In genomic region chr7:65371765-65372164, GRCm38 (mm10) we compare ENCODE assay signal across 8 mouse cellular contexts.
A peak's percentile ranks its signal among the peaks of the same experiment; 100 is the strongest.
DNase-seq lines count a peak whose midpoint lies in the region; ATAC-seq and TF ChIP-seq lines count a peak whose summit lies in the region.

No protein-coding gene starts in this region.

- peak overlapping the region; percentile 81 for H3K4me2 ChIP-seq in kidney, embryonic 16.5 days (replicated peaks; ENCODE audit: low read depth, low read length)
- peak overlapping the region; percentile 77 for H3K4me2 ChIP-seq in embryonic facial prominence, embryonic 13.5 days
- H3K4me2 ChIP-seq in intestine, embryonic 15.5 days (replicated peaks), result peak overlapping the region; percentile 56
- peak overlapping the region; percentile 93 for H3K4me2 ChIP-seq in midbrain, postnatal 0 days (ENCODE audit: low read depth, low read length, poor library complexity, severe bottlenecking)

- DNase-seq in kidney, adult 11 months, result no peak
- no peak for DNase-seq in midbrain, postnatal 0 days (ENCODE audit: low spot score)
- no peak for DNase-seq in frontal cortex, postnatal 25 days (ENCODE audit: low spot score in 2 of 2)
- no peak for DNase-seq in embryo, embryonic 9.5 days (ENCODE audit: extremely low spot score)
- no peak for DNase-seq in urinary bladder, postnatal 14 days (ENCODE audit: low spot score)

- H3K4me1 ChIP-seq in kidney, embryonic 16.5 days (ENCODE audit: insufficient read depth, low read length), result peaks cover 28% of the 10 kb centered on the region
- peaks cover 12% of the 10 kb centered on the region for H3K4me1 ChIP-seq in embryonic facial prominence, embryonic 13.5 days
- H3K4me1 ChIP-seq in intestine, embryonic 15.5 days (replicated peaks), result peaks cover 16% of the 10 kb centered on the region; the same call in 1 of the 2 replicates
- H3K4me1 ChIP-seq in midbrain, postnatal 0 days (ENCODE audit: insufficient read depth, low read length), result no peaks in the 10 kb centered on the region

- ATAC-seq in kidney, embryonic 16.5 days (ENCODE audit: low FRiP score, low TSS enrichment), result no peak
- no peak for ATAC-seq in embryonic facial prominence, embryonic 13.5 days (ENCODE audit: insufficient number of reproducible peaks, insufficient read depth, low FRiP score, low TSS enrichment, low read depth)
- ATAC-seq in intestine, embryonic 15.5 days, result no peak
- ATAC-seq in midbrain, postnatal 0 days (ENCODE audit: low FRiP score), result no peak

- TF ChIP-seq CTCF in midbrain, postnatal 0 days (IDR thresholded peaks at IDR 0.05), result no peak

- H3K9me3 ChIP-seq in kidney, embryonic 16.5 days (ENCODE audit: low read length), result no peaks in the 10 kb centered on the region
- no peaks in the 10 kb centered on the region for H3K9me3 ChIP-seq in embryonic facial prominence, embryonic 13.5 days
- no peaks in the 10 kb centered on the region for H3K9me3 ChIP-seq in intestine, embryonic 15.5 days
- no peaks in the 10 kb centered on the region for H3K9me3 ChIP-seq in midbrain, postnatal 0 days (ENCODE audit: low read length)

- peak overlapping the region; percentile 96 for H3K9ac ChIP-seq in kidney, embryonic 16.5 days (replicated peaks; ENCODE audit: low read length)
- peak overlapping the region; percentile 82 for H3K9ac ChIP-seq in embryonic facial prominence, embryonic 13.5 days
- H3K9ac ChIP-seq in intestine, embryonic 15.5 days, result peak overlapping the region; percentile 88; the same call in 1 of the 2 replicates
- H3K9ac ChIP-seq in midbrain, postnatal 0 days (replicated peaks; ENCODE audit: low read length, poor library complexity, severe bottlenecking), result no peak overlapping the region

- H3K4me3 ChIP-seq in kidney, embryonic 16.5 days (ENCODE audit: low read length), result peak overlapping the region; percentile 83
- peak overlapping the region; percentile 84 for H3K4me3 ChIP-seq in embryonic facial prominence, embryonic 13.5 days
- H3K4me3 ChIP-seq in intestine, embryonic 15.5 days (replicated peaks), result peak overlapping the region; percentile 83
- 0 out of 2 replicates have a peak overlapping the region, but pooled peaks have one; percentile 87 for H3K4me3 ChIP-seq in midbrain, postnatal 0 days (ENCODE audit: low read depth, low read length)

- WGBS in kidney, embryonic 16.5 days, result 46% methylated on average over 6 of the region's 6 CpGs
- 48% methylated on average over 6 of the region's 6 CpGs for WGBS in embryonic facial prominence, embryonic 13.5 days
- 44% methylated on average over 6 of the region's 6 CpGs for WGBS in intestine, embryonic 15.5 days
- 37% methylated on average over 6 of the region's 6 CpGs for WGBS in midbrain, postnatal 0 days

- H3K36me3 ChIP-seq in kidney, embryonic 16.5 days (ENCODE audit: insufficient read depth, low read length), result no peaks in the 10 kb centered on the region
- H3K36me3 ChIP-seq in embryonic facial prominence, embryonic 13.5 days, result no peaks in the 10 kb centered on the region
- no peaks in the 10 kb centered on the region for H3K36me3 ChIP-seq in intestine, embryonic 15.5 days
- H3K36me3 ChIP-seq in midbrain, postnatal 0 days (ENCODE audit: insufficient read depth, low read length), result no peaks in the 10 kb centered on the region

- H3K27ac ChIP-seq in kidney, embryonic 16.5 days (ENCODE audit: low read length), result peak overlapping the region; percentile 94
- peak overlapping the region; percentile 93 for H3K27ac ChIP-seq in embryonic facial prominence, embryonic 13.5 days
- peak overlapping the region; percentile 98 for H3K27ac ChIP-seq in intestine, embryonic 15.5 days
- peak overlapping the region; percentile 21; the same call in 1 of the 2 replicates for H3K27ac ChIP-seq in midbrain, postnatal 0 days (ENCODE audit: low read depth, low read length)

- no peaks in the 10 kb centered on the region for H3K27me3 ChIP-seq in kidney, embryonic 16.5 days (ENCODE audit: insufficient read depth, low read length)
- no peaks in the 10 kb centered on the region for H3K27me3 ChIP-seq in embryonic facial prominence, embryonic 13.5 days
- H3K27me3 ChIP-seq in intestine, embryonic 15.5 days (replicated peaks), result no peaks in the 10 kb centered on the region
- no peaks in the 10 kb centered on the region for H3K27me3 ChIP-seq in midbrain, postnatal 0 days (ENCODE audit: insufficient read depth, low read length)

Comparison
In these comparisons a context has a peak if more than half of its experiments do, and no peak if none do; other contexts are left out.
1. H3K27ac ChIP-seq: peak in every context shown above with its lines; median percentile 98 in intestine, embryonic 15.5 days; 94 in kidney, embryonic 16.5 days; 93 in embryonic facial prominence, embryonic 13.5 days; 21 in midbrain, postnatal 0 days.